Mouse (Mus musculus): ENCODE measurements around the gene Hexim1. TPM values are rescaled to one million over a fixed set of nuclear protein-coding genes. Genes with fewer than 3 reads are reported as not detected.
A peak's percentile ranks its signal among the peaks of the same experiment; 100 is the strongest.

Hexim1 gene
- polyA plus RNA-seq, 1 experiment from 2014 or later: 2.6 TPM

- 76% methylated on average over 8 of the region's 8 CpGs for WGBS
- no peak for ATAC-seq (replicated peaks; ENCODE audit: insufficient number of reproducible peaks, insufficient read depth, low FRiP score, low read depth)
- Histone ChIP-seq H3K27me3 (peaks cover 3% of the 10 kb centered on the region), H3K9me3 (replicated peaks) (no peaks in the 10 kb centered on the region), H3K27ac (no peak overlapping the region), H3K4me3 (no peak overlapping the region), H3K4me2 (no peak overlapping the region), H3K9ac (no peak overlapping the region), H3K36me3 (peaks cover 8% of the 10 kb centered on the region), H3K4me1 (replicated peaks) (peaks cover 31% of the 10 kb centered on the region)
Observed at GRCm38 (mm10) chr11:103076581-103076980, 39.5 kb upstream of the Hexim1 start.

DNA sequence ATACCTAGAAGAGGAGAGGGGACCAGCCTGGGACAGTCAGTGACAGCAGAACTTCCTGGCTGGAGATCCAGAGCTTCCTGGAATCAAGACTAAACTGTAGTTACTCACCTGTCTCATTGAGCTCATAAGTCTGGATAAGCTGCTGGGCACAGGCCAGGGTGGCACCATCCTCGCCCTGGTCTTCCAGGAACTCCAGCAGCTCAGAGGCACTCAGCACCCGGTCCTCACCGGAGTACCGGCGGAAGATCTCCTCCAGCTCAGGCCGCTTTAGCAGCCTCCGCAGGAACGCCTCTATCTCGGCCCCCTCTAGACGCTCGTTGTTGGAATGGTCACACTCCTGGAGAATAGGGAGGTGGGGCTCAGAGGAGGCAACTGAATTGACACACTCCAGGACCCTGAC is 37.9 kb upstream of the Hexim1 start:
- Histone ChIP-seq H3K9me3 (replicated peaks) (no peaks in the 10 kb centered on the region), H3K4me1 (replicated peaks) (peaks cover 31% of the 10 kb centered on the region), H3K27ac (no peak overlapping the region), H3K4me3 (no peak overlapping the region), H3K27me3 (peaks cover 3% of the 10 kb centered on the region), H3K4me2 (no peak overlapping the region), H3K36me3 (peaks cover 8% of the 10 kb centered on the region), H3K9ac (no peak overlapping the region)
- WGBS: 76% methylated on average over 11 of the region's 11 CpGs
- no peak for ATAC-seq (replicated peaks; ENCODE audit: insufficient number of reproducible peaks, insufficient read depth, low FRiP score, low read depth)

- H3K27me3 ChIP-seq: peaks cover 3% of the 10 kb centered on the region
- no peaks in the 10 kb centered on the region for H3K9me3 ChIP-seq (replicated peaks)
- H3K4me2 ChIP-seq: peak overlapping the region; percentile 56
- WGBS: 6% methylated on average over 43 of the region's 43 CpGs
- H3K36me3 ChIP-seq: peaks cover 8% of the 10 kb centered on the region
- no peak overlapping the region for H3K27ac ChIP-seq
- peak; percentile 60; the same call in 1 of the 2 replicates for ATAC-seq (replicated peaks; ENCODE audit: insufficient number of reproducible peaks, insufficient read depth, low FRiP score, low read depth)
- peaks cover 17% of the 10 kb centered on the region for H3K4me1 ChIP-seq (replicated peaks)
- peak overlapping the region; percentile 42 for H3K4me3 ChIP-seq
- H3K9ac ChIP-seq: peak overlapping the region; percentile 8; the same call in 1 of the 2 replicates
Observed at GRCm38 (mm10) chr11:103080323-103081091, 35.5 kb upstream of the Hexim1 start.

DNA sequence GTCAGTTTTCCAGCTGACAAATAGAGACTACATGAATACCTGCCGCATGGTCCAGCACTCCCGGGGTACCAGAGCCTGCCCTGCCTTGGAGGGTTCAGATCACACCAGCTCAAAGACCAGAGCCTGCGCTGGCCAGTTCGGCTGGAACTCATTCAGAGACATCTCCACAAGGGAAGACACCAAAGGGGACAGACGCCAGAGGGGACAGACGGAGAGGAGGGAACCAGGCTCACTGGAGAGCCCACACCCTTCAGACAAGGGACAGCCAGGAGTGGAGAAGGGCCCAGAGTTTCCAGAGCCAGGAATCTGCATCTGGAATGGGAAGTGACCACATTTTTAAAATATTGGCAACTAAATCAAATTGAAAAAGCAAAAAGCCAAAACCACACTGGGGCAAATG is 34.4 kb upstream of the Hexim1 start:
- WGBS: 61% methylated on average over 6 of the region's 6 CpGs
- H3K27ac ChIP-seq: no peak overlapping the region
- no peaks in the 10 kb centered on the region for H3K9me3 ChIP-seq (replicated peaks)
- H3K36me3 ChIP-seq: peaks cover 8% of the 10 kb centered on the region; the same call in 1 of the 2 replicates
- H3K4me3 ChIP-seq: no peak overlapping the region
- no peak overlapping the region for H3K4me2 ChIP-seq
- H3K9ac ChIP-seq: no peak overlapping the region
- peaks cover 14% of the 10 kb centered on the region for H3K4me1 ChIP-seq (replicated peaks)
- ATAC-seq (replicated peaks; ENCODE audit: insufficient number of reproducible peaks, insufficient read depth, low FRiP score, low read depth): no peak
- H3K27me3 ChIP-seq: peaks cover 3% of the 10 kb centered on the region

DNA sequence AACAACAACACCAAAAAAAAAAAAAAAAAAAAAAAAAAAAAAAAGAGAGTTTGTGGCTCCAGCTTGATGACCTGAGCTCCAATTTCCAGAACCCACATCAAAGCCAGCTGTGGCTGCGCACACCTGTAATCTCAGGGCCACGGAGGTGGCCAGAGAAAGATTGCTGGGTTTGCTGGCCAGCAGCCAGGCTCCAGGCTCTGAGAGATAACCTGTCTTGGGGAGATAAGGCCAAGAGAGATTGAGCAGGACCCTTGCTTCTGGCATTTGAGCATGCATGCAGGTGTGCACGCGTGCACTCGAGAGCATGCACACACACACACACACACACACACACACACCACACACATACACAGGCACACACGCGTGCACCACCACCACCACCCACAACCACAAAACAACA is 22.7 kb upstream of the Hexim1 start:
- H3K4me1 ChIP-seq (replicated peaks): peaks cover 51% of the 10 kb centered on the region
- H3K4me2 ChIP-seq: no peak overlapping the region
- H3K4me3 ChIP-seq: no peak overlapping the region
- peak overlapping the region; percentile 12; the same call in 1 of the 2 replicates for H3K27ac ChIP-seq
- no peaks in the 10 kb centered on the region for H3K27me3 ChIP-seq
- no peaks in the 10 kb centered on the region for H3K9me3 ChIP-seq (replicated peaks)
- WGBS: 64% methylated on average over 7 of the region's 7 CpGs
- no peak for ATAC-seq (replicated peaks; ENCODE audit: insufficient number of reproducible peaks, insufficient read depth, low FRiP score, low read depth)
- H3K36me3 ChIP-seq: no peaks in the 10 kb centered on the region
- H3K9ac ChIP-seq: no peak overlapping the region

GRCm38 (mm10) chr11:103093862-103094833 is 21.9 kb upstream of the Hexim1 start:
- Histone ChIP-seq H3K4me3 (no peak overlapping the region), H3K36me3 (no peaks in the 10 kb centered on the region), H3K9ac (no peak overlapping the region), H3K27ac (peak overlapping the region; percentile 23), H3K9me3 (replicated peaks) (no peaks in the 10 kb centered on the region), H3K4me2 (no peak overlapping the region), H3K4me1 (replicated peaks) (peaks cover 59% of the 10 kb centered on the region), H3K27me3 (no peaks in the 10 kb centered on the region)
- ATAC-seq (replicated peaks; ENCODE audit: insufficient number of reproducible peaks, insufficient read depth, low FRiP score, low read depth): peak; percentile 36; the same call in 1 of the 2 replicates
- 64% methylated on average over 20 of the region's 20 CpGs for WGBS

GRCm38 (mm10) chr11:103095107-103095670 is 20.8 kb upstream of the Hexim1 start:
- Histone ChIP-seq H3K9ac (no peak overlapping the region), H3K27ac (peak overlapping the region; percentile 23), H3K4me2 (no peak overlapping the region), H3K36me3 (no peaks in the 10 kb centered on the region), H3K9me3 (replicated peaks) (no peaks in the 10 kb centered on the region), H3K4me1 (replicated peaks) (peaks cover 69% of the 10 kb centered on the region), H3K27me3 (no peaks in the 10 kb centered on the region), H3K4me3 (no peak overlapping the region)
- no peak for ATAC-seq (replicated peaks; ENCODE audit: insufficient number of reproducible peaks, insufficient read depth, low FRiP score, low read depth)
- WGBS: 75% methylated on average over 9 of the region's 9 CpGs

GRCm38 (mm10) chr11:103095801-103096200 is 20.2 kb upstream of the Hexim1 start:
- no peaks in the 10 kb centered on the region for H3K9me3 ChIP-seq (replicated peaks)
- no peaks in the 10 kb centered on the region for H3K27me3 ChIP-seq
- H3K4me3 ChIP-seq: no peak overlapping the region
- H3K9ac ChIP-seq: no peak overlapping the region
- peak overlapping the region; percentile 97 for H3K27ac ChIP-seq
- WGBS: 55% methylated on average over 6 of the region's 6 CpGs
- no peaks in the 10 kb centered on the region for H3K36me3 ChIP-seq
- H3K4me1 ChIP-seq (replicated peaks): peaks cover 75% of the 10 kb centered on the region
- no peak for ATAC-seq (replicated peaks; ENCODE audit: insufficient number of reproducible peaks, insufficient read depth, low FRiP score, low read depth)
- H3K4me2 ChIP-seq: no peak overlapping the region

- H3K9ac ChIP-seq: peak overlapping the region; percentile 42
- H3K4me1 ChIP-seq (replicated peaks): peaks cover 85% of the 10 kb centered on the region
Observed at GRCm38 (mm10) chr11:103096979-103097894, 18.8 kb upstream of the Hexim1 start.

GRCm38 (mm10) chr11:103098531-103099190 is 17.4 kb upstream of the Hexim1 start:
- Histone ChIP-seq H3K4me1 (replicated peaks) (peaks cover 91% of the 10 kb centered on the region), H3K4me2 (no peak overlapping the region)
- no peak for ATAC-seq (replicated peaks; ENCODE audit: insufficient number of reproducible peaks, insufficient read depth, low FRiP score, low read depth)

More at GRCm38 (mm10) chr11:103096979-103097894, 18.8 kb upstream of the Hexim1 start:
- Histone ChIP-seq H3K27me3 (no peaks in the 10 kb centered on the region), H3K4me3 (peak overlapping the region; percentile 34), H3K27ac (peak overlapping the region; percentile 97), H3K9me3 (replicated peaks) (no peaks in the 10 kb centered on the region), H3K4me2 (peak overlapping the region; percentile 63), H3K36me3 (no peaks in the 10 kb centered on the region)
- ATAC-seq (replicated peaks; ENCODE audit: insufficient number of reproducible peaks, insufficient read depth, low FRiP score, low read depth): peak; percentile 66
- WGBS: 9% methylated on average over 22 of the region's 22 CpGs

More at GRCm38 (mm10) chr11:103098531-103099190, 17.4 kb upstream of the Hexim1 start:
- Histone ChIP-seq H3K4me3 (no peak overlapping the region), H3K27ac (peak overlapping the region; percentile 97), H3K27me3 (no peaks in the 10 kb centered on the region), H3K9ac (no peak overlapping the region), H3K36me3 (no peaks in the 10 kb centered on the region), H3K9me3 (replicated peaks) (no peaks in the 10 kb centered on the region)
- WGBS: 47% methylated on average over 11 of the region's 11 CpGs

Data from heart, embryonic 15.5 days (tissue).